Mouse (Mus musculus) layer of hippocampus, adult 18-20 months (tissue): ENCODE data around the gene Ccng2. TPM values are rescaled to one million over a fixed set of nuclear protein-coding genes. Genes with fewer than 3 reads are reported as not detected.

ENCODE experiments used
- total RNA-seq, 2 experiments: library from RNA; stranded (reverse); gene quantifications; 2 replicates each; pipeline ENCODE4 v1.2.3; 2021

Gene Ccng2
- total RNA-seq, 2 experiments from 2014 or later = 51.6 to 56.3 TPM

Other genes starting within 250 kb of the Ccng2 start
- 1 to 10 TPM; 2.8 to 3.8 TPM for gene Sowahb, start 222.2 kb upstream of the Ccng2 start, total RNA-seq
- 10 to 100 TPM; 99.0 to 99.4 TPM for gene Sept11, start 173.8 kb upstream of the Ccng2 start, total RNA-seq
- 100 to 1,000 TPM; 248 to 262 TPM for gene Ccni, start 60.8 kb upstream of the Ccng2 start, total RNA-seq
- gene 2010109A12Rik, start 60.7 kb upstream of the Ccng2 start, total RNA-seq = under 1 TPM; 0.84 to 0.86 TPM